Mouse (Mus musculus): Measurements from ENCODE around the gene Figla.
A peak's percentile ranks its signal among the peaks of the same experiment; 100 is the strongest.
"Not testable (repeated sequence)": the region's sequence is repeated elsewhere in the genome, so short reads cannot be mapped to it uniquely, and the experiment has no call there.

The Figla gene

GRCm38 (mm10) chr6:86015871-86016270 lies at the start of gene Figla:
Gene Figla, plus strand, starts transcription at chr6:86016171.
- no peak for DNase-seq

GRCm38 (mm10) chr6:85966686-85967085 lies 49.3 kb upstream of the Figla start:
- DNase-seq: no peak

- DNase-seq: no peak
These were observed 46.1 kb upstream of the Figla start for GRCm38 (mm10) chr6:85969889-85970288.

- no peak for DNase-seq
These were observed 43.3 kb upstream of the Figla start for GRCm38 (mm10) chr6:85972699-85973098.

GRCm38 (mm10) chr6:85973336-85973735 lies 42.6 kb upstream of the Figla start:
- no peak for DNase-seq

GRCm38 (mm10) chr6:85974941-85975617 lies 40.9 kb upstream of the Figla start:
- no peak for DNase-seq

GRCm38 (mm10) chr6:85975761-85976160 lies 40.2 kb upstream of the Figla start:
- no peak for DNase-seq

GRCm38 (mm10) chr6:85976242-85976641 lies 39.7 kb upstream of the Figla start:
- no peak for DNase-seq

- DNase-seq: not testable (repeated sequence)
These were observed 37.2 kb upstream of the Figla start for GRCm38 (mm10) chr6:85978736-85979135.

- no peak for DNase-seq
These were observed 31.6 kb upstream of the Figla start for GRCm38 (mm10) chr6:85984351-85984750.

GRCm38 (mm10) chr6:85989570-85989969 lies 26.4 kb upstream of the Figla start:
- DNase-seq: not testable (repeated sequence)

GRCm38 (mm10) chr6:85990774-85991173 lies 25.2 kb upstream of the Figla start:
- not testable (repeated sequence) for DNase-seq

- no peak for DNase-seq
These were observed 12.5 kb upstream of the Figla start for GRCm38 (mm10) chr6:86003405-86003925.

- DNase-seq: peak; percentile 90
These were observed 11.5 kb upstream of the Figla start for GRCm38 (mm10) chr6:86004271-86005148.

GRCm38 (mm10) chr6:86009980-86010379 lies 6.0 kb upstream of the Figla start:
- peak; percentile 67 for DNase-seq

- not testable (repeated sequence) for DNase-seq
These were observed 1.2 kb upstream of the Figla start for GRCm38 (mm10) chr6:86014812-86015211.

GRCm38 (mm10) chr6:86016793-86017350 lies 901 bp downstream of the Figla start:
- DNase-seq: no peak

- no peak for DNase-seq
These were observed 3.7 kb downstream of the Figla start for GRCm38 (mm10) chr6:86019415-86020237.

GRCm38 (mm10) chr6:86020948-86021347 lies 5.0 kb downstream of the Figla start:
- DNase-seq: peak; percentile 59

- no peak for DNase-seq
These were observed 10.8 kb downstream of the Figla start for GRCm38 (mm10) chr6:86026632-86027292.

- no peak for DNase-seq
These were observed 12.2 kb downstream of the Figla start for GRCm38 (mm10) chr6:86028150-86028549.

Data from embryo, embryonic 11 days (tissue).